Mouse (Mus musculus): ENCODE data around the gene Bcl2l11. TPM values are rescaled to one million over a fixed set of nuclear protein-coding genes. Genes with fewer than 3 reads are reported as not detected.

Bcl2l11 gene
- polyA plus RNA-seq, 1 experiment from 2014 or later = 36.8 TPM

DNA sequence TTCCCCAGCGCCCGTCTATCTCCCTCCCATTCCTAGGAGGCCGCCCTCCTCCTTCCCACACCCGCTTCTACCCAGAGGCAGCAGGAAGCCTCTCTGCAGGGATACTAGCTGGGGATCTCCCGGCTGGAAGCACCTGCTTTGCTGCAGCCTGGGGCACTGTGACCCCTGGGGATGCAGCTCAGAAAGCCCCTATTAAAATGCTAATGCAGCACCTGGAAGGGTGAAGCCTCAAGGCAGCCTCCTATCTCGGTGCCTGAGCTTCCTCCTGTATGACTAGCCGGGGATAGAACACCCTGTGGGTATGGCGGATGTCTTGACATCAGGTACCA, 86.0 kb downstream of the Bcl2l11 start:
- Histone ChIP-seq H3K4me3 (ENCODE audit: inconsistent target) (no peak overlapping the region), H3K27ac (no peak overlapping the region), H3K79me2 (ENCODE audit: inconsistent target) (no peaks in the 10 kb centered on the region), H3K36me3 (ENCODE audit: inconsistent target) (no peaks in the 10 kb centered on the region)
- WGBS (ENCODE audit: missing documents) = 75% methylated on average over 8 of the region's 8 CpGs
